Mouse (Mus musculus) spleen, adult 2 months (tissue): ENCODE data around the gene Xcr1. TPM values are rescaled to one million over a fixed set of nuclear protein-coding genes. Genes with fewer than 3 reads are reported as not detected.

Experiments
- DNase-seq, 2 experiments: peaks; one replicate each; pipeline versions ENCODE4 v3.0.0 to v3.0.0-alpha.2; 2012 to 2021; ENCODE audit warnings: low spot score in 2 of 2, low read depth in 1 of 2
- H3K27ac ChIP-seq: fragments of 200-500 bp; 2 replicates; pipeline ENCODE4 v1.5.1; 2012; ENCODE audit warnings: low read length, inconsistent platforms; ENCODE audit not compliant: insufficient read depth
- H3K27me3 ChIP-seq: fragments of 200-500 bp; 2 replicates; pipeline ENCODE4 v1.6.1; 2012; ENCODE audit warnings: mild to moderate bottlenecking, moderate library complexity, low read length, inconsistent platforms; ENCODE audit not compliant: control insufficient read depth, insufficient read depth
- H3K36me3 ChIP-seq: fragments of 200-500 bp; 2 replicates; pipeline ENCODE4 v1.6.1; 2012; ENCODE audit warnings: mild to moderate bottlenecking, low read length, inconsistent platforms; ENCODE audit not compliant: control insufficient read depth, insufficient read depth
- H3K4me1 ChIP-seq: fragments of 200-500 bp; 2 replicates; pipeline ENCODE4 v1.6.1; 2011; ENCODE audit warnings: inconsistent platforms; ENCODE audit not compliant: control insufficient read depth, insufficient read depth, insufficient read length
- H3K4me3 ChIP-seq: fragments of 200-500 bp; 2 replicates; pipeline ENCODE4 v1.5.1; 2011; ENCODE audit warnings: mild to moderate bottlenecking, inconsistent platforms; ENCODE audit not compliant: insufficient read depth, insufficient read length; ENCODE audit errors: extremely low read depth
- CTCF ChIP-seq: fragments of 200-500 bp; IDR thresholded peaks from 2 replicates; pipeline ENCODE4 v1.5.1; 2011; ENCODE audit warnings: mild to moderate bottlenecking, inconsistent platforms; ENCODE audit not compliant: insufficient read depth, insufficient read length, insufficient replicate concordance; ENCODE audit errors: extremely low read depth
- POLR2A ChIP-seq: fragments of 200-500 bp; IDR thresholded peaks from 2 replicates; pipeline ENCODE4 v1.6.1; 2011; ENCODE audit warnings: low read depth, low read length, inconsistent platforms
- WGBS: fragments of 180-500 bp; shearing (Covaris S2); methylation state at CpG from one replicate; pipeline ENCODE4 v1.1.7; 2018; 5-methylcytosine and 5-hydroxymethylcytosine counted together
- polyA plus RNA-seq: library from polyadenylated mRNA; depleted of rRNA; stranded (reverse); fragments of >200 nt; gene quantifications from 2 replicates; pipeline ENCODE4 v1.2.3, GENCODE M21; 2012

Xcr1 gene
- polyA plus RNA-seq, 1 experiment = 3.5 TPM

DNA sequence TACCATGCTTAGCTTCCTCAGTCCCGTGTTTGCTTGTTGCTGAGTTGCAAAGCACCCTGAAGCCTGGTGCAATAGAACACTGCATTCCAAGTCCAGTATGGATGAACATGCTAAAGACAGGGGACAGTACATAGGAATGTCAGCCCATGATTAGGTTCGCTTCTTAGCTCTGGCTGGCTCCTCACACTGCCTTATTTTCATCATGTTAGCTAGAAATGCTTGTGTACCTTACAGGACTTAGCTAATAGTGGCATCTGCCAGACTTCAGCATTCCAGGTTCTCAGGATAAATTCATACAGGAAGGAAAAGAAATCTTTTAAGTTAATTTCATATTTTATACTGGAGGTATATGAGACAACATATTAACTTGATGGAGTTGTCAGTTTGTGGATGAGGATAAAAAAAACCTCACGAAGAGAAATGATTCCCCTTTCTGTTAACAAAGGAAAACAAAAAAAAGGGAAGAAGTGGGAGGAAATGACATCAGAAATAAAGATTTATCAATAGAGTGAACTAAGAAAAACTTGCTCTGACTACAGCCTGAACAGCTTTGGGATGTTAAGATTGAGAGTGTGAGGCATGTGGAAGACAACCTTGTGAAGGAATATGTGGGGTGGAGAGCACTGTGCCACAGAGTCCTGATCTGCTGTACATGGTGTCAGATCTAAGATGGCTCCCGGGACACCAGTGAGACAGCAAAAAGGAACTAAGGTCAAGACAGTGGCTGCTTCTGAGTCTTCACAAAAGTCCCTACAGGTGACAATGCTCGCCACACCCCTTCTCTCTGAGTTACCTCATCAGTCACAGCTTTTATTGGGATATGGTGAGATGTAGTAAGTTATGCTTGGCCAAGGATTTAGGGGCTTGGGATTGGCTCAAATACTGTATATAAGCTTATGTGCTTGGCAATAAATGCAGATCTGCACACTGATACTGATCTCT lies 9.1 kb downstream of the Xcr1 start:
- Histone ChIP-seq H3K27me3 (no peaks in the 10 kb centered on the region), H3K27ac (peak overlapping the region; percentile 90), H3K4me1 (peaks cover 8% of the 10 kb centered on the region; the same call in 1 of the 2 replicates), H3K4me3 (peak overlapping the region; percentile 8; the same call in 1 of the 2 replicates), H3K36me3 (no peaks in the 10 kb centered on the region)
- WGBS = 54% methylated on average over 5 of the region's 5 CpGs
- TF ChIP-seq CTCF (no peak), POLR2A (no peak)
- no peak for DNase-seq

DNA sequence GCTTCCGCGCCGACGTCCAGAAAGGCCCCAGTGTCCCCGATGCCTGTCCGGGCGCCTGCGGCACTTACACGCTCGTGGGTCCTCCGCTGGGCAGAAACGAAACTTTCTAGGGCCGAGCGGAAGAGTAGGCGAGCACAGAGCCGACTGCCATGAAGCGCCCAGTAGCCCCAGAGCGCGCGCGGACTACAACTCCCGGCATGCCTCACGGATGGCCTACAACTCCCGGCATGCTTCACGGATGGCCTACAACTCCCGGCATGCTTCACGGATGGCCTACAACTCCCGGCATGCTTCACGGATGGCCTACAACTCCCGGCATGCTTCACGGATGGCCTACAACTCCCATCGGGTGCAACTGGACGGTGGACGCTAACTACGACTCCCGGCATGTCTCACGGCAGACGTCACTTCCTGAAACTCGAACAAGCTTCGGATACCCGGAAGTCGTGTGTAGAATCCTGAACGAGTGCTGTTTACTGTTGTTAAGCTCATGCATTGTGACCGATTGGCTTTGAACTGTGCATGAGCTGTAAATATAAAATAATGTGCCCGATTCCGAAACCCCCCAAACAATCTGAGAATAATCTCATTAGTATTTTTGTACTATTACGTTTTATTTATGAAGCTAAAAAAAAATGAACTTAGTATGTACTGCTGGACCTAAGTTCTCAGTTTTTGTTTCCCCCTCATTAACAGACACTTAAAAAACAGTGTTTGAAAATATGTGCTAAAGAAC lies 9.9 kb downstream of the Xcr1 start, which contains the start of gene Fyco1:
TSS of gene Fyco1 (minus strand) at position 187 of the 736 bp plus-strand sequence.
- WGBS = under 1% methylated on average over 47 of the region's 47 CpGs
- peak within 1 kb of the TSS; percentile 83 for H3K4me3 ChIP-seq
- DNase-seq = peak; percentile 92 to 98
- TF ChIP-seq POLR2A (peak; percentile 83), CTCF (no peak)
- H3K27ac ChIP-seq = peak within 1 kb of the TSS; percentile 100
- H3K4me1 ChIP-seq = peaks cover 8% of the 10 kb centered on the region; the same call in 1 of the 2 replicates
- H3K36me3 ChIP-seq = no peaks in the 10 kb centered on the region
- no peaks in the 10 kb centered on the region for H3K27me3 ChIP-seq

DNA sequence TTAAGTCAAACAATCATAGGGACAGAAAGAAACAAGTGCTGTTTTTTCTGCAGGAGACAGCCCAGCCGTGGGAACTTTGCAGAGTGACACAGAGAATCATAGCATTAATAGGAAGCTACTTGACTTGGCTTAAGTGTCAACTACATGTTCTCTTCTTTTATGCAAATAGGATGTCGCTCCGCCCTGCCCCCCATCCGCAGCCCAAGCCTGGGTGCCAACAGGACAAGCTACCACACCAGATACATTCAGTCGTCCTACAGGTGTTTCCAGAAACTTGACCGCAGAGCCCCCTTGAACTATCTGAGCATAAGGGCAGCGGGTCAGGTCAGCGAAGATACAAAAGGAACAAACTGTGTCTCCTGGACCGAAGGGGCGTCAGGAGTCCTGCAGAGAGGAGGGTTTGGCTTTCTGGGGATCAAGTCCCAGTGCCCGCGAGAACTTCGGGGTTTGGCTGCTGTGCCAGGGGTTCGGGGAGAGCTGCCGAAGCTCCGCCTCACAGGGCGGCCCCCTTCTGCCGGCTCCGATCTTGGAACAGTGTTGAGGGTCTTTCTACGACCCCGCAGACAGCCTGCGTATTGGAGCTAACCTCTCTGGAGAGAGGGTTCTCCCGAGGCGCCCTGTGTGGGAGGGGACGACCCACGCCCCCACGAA lies 10.6 kb downstream of the Xcr1 start:
- Histone ChIP-seq H3K27me3 (no peaks in the 10 kb centered on the region), H3K4me3 (peak overlapping the region; percentile 83), H3K27ac (peak overlapping the region; percentile 100), H3K4me1 (peaks cover 8% of the 10 kb centered on the region; the same call in 1 of the 2 replicates), H3K36me3 (no peaks in the 10 kb centered on the region)
- TF ChIP-seq CTCF (no peak), POLR2A (peak; percentile 14; the same call in 1 of the 2 replicates)
- DNase-seq = peak; percentile 69 to 88
- under 1% methylated on average over 27 of the region's 27 CpGs for WGBS

DNA sequence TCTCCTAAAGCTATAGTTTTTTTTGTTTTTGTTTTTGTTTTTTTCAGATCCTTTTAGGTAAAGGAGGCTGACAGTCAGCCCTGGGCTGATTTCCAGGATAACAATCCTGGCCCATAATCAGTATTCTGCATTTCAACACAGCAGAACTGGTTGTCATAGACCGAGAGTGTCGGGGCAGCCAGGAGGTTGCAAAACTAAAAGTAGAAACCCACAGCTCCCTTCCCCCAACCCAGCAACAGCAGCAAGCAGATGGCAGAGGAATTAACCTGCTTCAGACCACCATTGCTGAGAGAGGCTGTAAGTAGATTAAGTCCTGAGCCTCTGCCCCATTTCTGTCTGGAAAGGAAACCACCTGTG lies 11.1 kb downstream of the Xcr1 start:
- no peak for TF ChIP-seq CTCF
- no peak for TF ChIP-seq POLR2A
- 0% methylated on average over 2 of the region's 2 CpGs for WGBS
- H3K27me3 ChIP-seq = no peaks in the 10 kb centered on the region
- peak in 1 of 2 experiments; percentile 48 for DNase-seq
- H3K27ac ChIP-seq = peak overlapping the region; percentile 100
- peaks cover 8% of the 10 kb centered on the region; the same call in 1 of the 2 replicates for H3K4me1 ChIP-seq
- H3K36me3 ChIP-seq = no peaks in the 10 kb centered on the region
- H3K4me3 ChIP-seq = peak overlapping the region; percentile 83

DNA sequence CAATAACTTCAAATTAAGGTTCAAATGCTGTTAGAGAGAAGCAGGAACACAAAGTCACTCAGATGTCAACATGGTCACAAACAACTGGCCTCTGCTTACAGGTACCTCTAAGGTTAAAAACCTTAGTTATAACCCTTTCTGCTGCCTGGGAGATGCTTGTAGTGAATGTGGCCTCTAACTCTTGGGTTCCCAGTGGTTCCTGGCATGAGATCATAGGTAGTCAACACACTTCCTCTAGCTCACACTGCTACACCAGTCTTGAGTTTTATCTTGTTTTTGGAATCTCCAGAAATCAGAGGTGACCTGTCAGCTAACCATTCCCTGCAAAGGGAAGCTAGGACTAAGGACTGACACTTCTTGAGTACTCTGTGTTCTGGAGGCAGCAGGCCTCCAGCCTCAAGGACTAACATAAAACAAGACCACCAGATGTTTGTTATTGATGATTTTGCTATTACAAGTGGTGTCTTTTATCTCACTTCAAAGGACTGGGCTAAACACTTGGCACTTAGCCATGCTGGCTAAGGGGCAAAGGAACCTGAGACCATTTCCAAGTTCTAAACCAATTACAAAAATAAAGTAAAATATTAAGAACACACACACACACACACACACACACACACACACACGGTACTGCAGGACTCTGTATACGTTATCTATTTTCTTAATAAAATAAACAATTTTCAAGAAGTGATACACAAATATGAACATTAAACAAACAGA lies 11.7 kb downstream of the Xcr1 start:
- peak overlapping the region; percentile 100 for H3K27ac ChIP-seq
- 46% methylated on average over 2 of the region's 2 CpGs for WGBS
- no peak for DNase-seq
- peaks cover 10% of the 10 kb centered on the region; the same call in 1 of the 2 replicates for H3K4me1 ChIP-seq
- TF ChIP-seq POLR2A (no peak), CTCF (no peak)
- H3K27me3 ChIP-seq = no peaks in the 10 kb centered on the region
- H3K36me3 ChIP-seq = no peaks in the 10 kb centered on the region
- no peak overlapping the region for H3K4me3 ChIP-seq

DNA sequence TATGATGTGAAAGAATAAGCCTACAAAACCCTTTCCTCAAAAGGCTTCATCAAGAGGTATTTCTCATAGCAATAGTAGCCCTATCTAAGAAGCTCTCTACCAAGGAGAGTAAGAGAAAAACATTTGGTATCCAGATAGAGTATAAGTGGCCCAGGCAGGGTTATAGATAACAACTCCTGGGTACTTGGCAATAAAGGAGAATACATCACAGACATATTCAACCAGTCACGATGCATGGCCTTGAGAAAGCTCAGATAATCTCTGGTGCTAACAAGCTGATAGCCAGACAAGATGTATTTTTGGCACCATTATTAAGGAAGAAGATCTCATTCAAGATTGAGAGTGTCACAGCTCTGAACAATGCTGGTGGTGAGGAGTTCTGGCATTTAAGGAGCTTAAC lies 15.3 kb downstream of the Xcr1 start:
- Histone ChIP-seq H3K36me3 (peaks cover 6% of the 10 kb centered on the region), H3K4me3 (no peak overlapping the region), H3K4me1 (peaks cover 7% of the 10 kb centered on the region; the same call in 1 of the 2 replicates), H3K27ac (no peak overlapping the region), H3K27me3 (no peaks in the 10 kb centered on the region)
- TF ChIP-seq CTCF = no peak
- TF ChIP-seq POLR2A = no peak
- DNase-seq = no peak
- WGBS = 88% methylated on average over 1 of the region's 1 CpGs
